8 mouse cellular contexts compared by ENCODE assay signal in genomic region chr6:115123262-115124201, GRCm38 (mm10). TPM values are rescaled to one million over a fixed set of nuclear protein-coding genes. Genes with fewer than 3 reads are reported as not detected.
DNase-seq lines count a peak whose midpoint lies in the region; ATAC-seq and TF ChIP-seq lines count a peak whose summit lies in the region.

No protein-coding gene starts in this region.

- H3K4me2 ChIP-seq in limb, embryonic 11.5 days (ENCODE audit: low read depth, severe bottlenecking) = no peak overlapping the region
- H3K4me2 ChIP-seq in intestine, postnatal 0 days (replicated peaks; ENCODE audit: low read depth) = peak overlapping the region; percentile 39
- H3K4me2 ChIP-seq in lung, embryonic 14.5 days = peak overlapping the region; percentile 5; the same call in 1 of the 2 replicates

- H3K4me1 ChIP-seq in limb, embryonic 11.5 days (ENCODE audit: control insufficient read depth, insufficient read depth, low read length) = no peaks in the 10 kb centered on the region
- peaks cover 13% of the 10 kb centered on the region for H3K4me1 ChIP-seq in limb, embryonic 10.5 days
- no peaks in the 10 kb centered on the region for H3K4me1 ChIP-seq in intestine, postnatal 0 days (replicated peaks; ENCODE audit: control insufficient read depth, insufficient read depth, low read length)
- H3K4me1 ChIP-seq in lung, embryonic 14.5 days (ENCODE audit: insufficient read depth) = no peaks in the 10 kb centered on the region
- H3K4me1 ChIP-seq in olfactory bulb, adult 2 months (ENCODE audit: control insufficient read depth, insufficient read depth, low read length) = peaks cover 9% of the 10 kb centered on the region

- ATAC-seq in limb, embryonic 11.5 days (ENCODE audit: insufficient number of reproducible peaks, low FRiP score, low TSS enrichment, low read depth) = no peak
- 0 out of 2 replicates have a peak, but pooled peaks have one; percentile 41 for ATAC-seq in intestine, postnatal 0 days
- peak; percentile 74; the same call in 1 of the 2 replicates for ATAC-seq in lung, embryonic 14.5 days (ENCODE audit: insufficient read depth)

- no peaks in the 10 kb centered on the region for H3K36me3 ChIP-seq in limb, embryonic 11.5 days (ENCODE audit: control insufficient read depth, insufficient read depth, low read length)
- H3K36me3 ChIP-seq in limb, embryonic 10.5 days = no peaks in the 10 kb centered on the region
- no peaks in the 10 kb centered on the region for H3K36me3 ChIP-seq in intestine, postnatal 0 days (ENCODE audit: control insufficient read depth, insufficient read depth)
- no peaks in the 10 kb centered on the region for H3K36me3 ChIP-seq in lung, embryonic 14.5 days (ENCODE audit: insufficient read depth)

- no peak overlapping the region for H3K4me3 ChIP-seq in limb, embryonic 11.5 days (ENCODE audit: low read depth, low read length)
- H3K4me3 ChIP-seq in limb, embryonic 10.5 days = no peak overlapping the region
- no peak overlapping the region for H3K4me3 ChIP-seq in intestine, postnatal 0 days (ENCODE audit: low read depth, low read length)
- H3K4me3 ChIP-seq in lung, embryonic 14.5 days (ENCODE audit: low read depth, low read length) = no peak overlapping the region
- no peak overlapping the region for H3K4me3 ChIP-seq in olfactory bulb, adult 2 months (ENCODE audit: insufficient read depth, low read depth, low read length)

- WGBS in limb, embryonic 11.5 days = 24% methylated on average over 10 of the region's 10 CpGs
- WGBS in limb, embryonic 10.5 days = 29% methylated on average over 10 of the region's 10 CpGs
- 23% methylated on average over 10 of the region's 10 CpGs for WGBS in intestine, postnatal 0 days
- WGBS in lung, embryonic 14.5 days = 24% methylated on average over 10 of the region's 10 CpGs
- WGBS in olfactory bulb, adult 2 months = 20% methylated on average over 10 of the region's 10 CpGs

- TF ChIP-seq POLR2A in olfactory bulb, adult 2 months (IDR thresholded peaks at IDR 0.05; ENCODE audit: insufficient read depth, low read depth, low read length) = no peak

- H3K27me3 ChIP-seq in limb, embryonic 11.5 days (ENCODE audit: control insufficient read depth, insufficient read depth, low read length) = no peaks in the 10 kb centered on the region
- H3K27me3 ChIP-seq in limb, embryonic 10.5 days (ENCODE audit: low read depth, poor library complexity, severe bottlenecking) = no peaks in the 10 kb centered on the region
- no peaks in the 10 kb centered on the region for H3K27me3 ChIP-seq in intestine, postnatal 0 days (replicated peaks; ENCODE audit: control insufficient read depth, insufficient read depth, low read length)
- H3K27me3 ChIP-seq in lung, embryonic 14.5 days (ENCODE audit: insufficient read depth, low read length) = no peaks in the 10 kb centered on the region

- TF ChIP-seq CTCF in intestine, postnatal 0 days (IDR thresholded peaks at IDR 0.05; ENCODE audit: low read depth) = no peak
- no peak for TF ChIP-seq CTCF in lung, embryonic 14.5 days (IDR thresholded peaks at IDR 0.05; ENCODE audit: low read depth)
- no peak for TF ChIP-seq CTCF in olfactory bulb, adult 2 months (IDR thresholded peaks at IDR 0.05; ENCODE audit: insufficient read depth, low read depth, low read length)

- H3K9me3 ChIP-seq in limb, embryonic 11.5 days (ENCODE audit: control insufficient read depth, low read length) = no peaks in the 10 kb centered on the region
- no peaks in the 10 kb centered on the region for H3K9me3 ChIP-seq in limb, embryonic 10.5 days (replicated peaks)
- no peaks in the 10 kb centered on the region for H3K9me3 ChIP-seq in intestine, postnatal 0 days (ENCODE audit: control insufficient read depth)
- no peaks in the 10 kb centered on the region for H3K9me3 ChIP-seq in lung, embryonic 14.5 days (ENCODE audit: low read depth, low read length)

- peak; percentile 29 for DNase-seq in limb, embryonic 11.5 days (ENCODE audit: low spot score)
- DNase-seq in limb, embryonic 10.5 days (ENCODE audit: low spot score) = no peak
- DNase-seq in cerebellum, postnatal 14 days = peak; percentile 61
- peak; percentile 71 to 76 for DNase-seq in frontal cortex, postnatal 36 days (ENCODE audit: low spot score in 2 of 2)
- DNase-seq in lung, embryonic 14.5 days = peak; percentile 56
- no peak for DNase-seq in adipocyte (ENCODE audit: low spot score)

- H3K9ac ChIP-seq in limb, embryonic 11.5 days (ENCODE audit: low read length) = no peak overlapping the region
- no peak overlapping the region for H3K9ac ChIP-seq in intestine, postnatal 0 days (ENCODE audit: low read depth, low read length)
- no peak overlapping the region for H3K9ac ChIP-seq in lung, embryonic 14.5 days

- H3K27ac ChIP-seq in limb, embryonic 11.5 days (replicated peaks; ENCODE audit: low read depth, low read length) = no peak overlapping the region
- H3K27ac ChIP-seq in limb, embryonic 10.5 days = no peak overlapping the region
- H3K27ac ChIP-seq in intestine, postnatal 0 days (ENCODE audit: low read depth, low read length) = no peak overlapping the region
- H3K27ac ChIP-seq in lung, embryonic 14.5 days (ENCODE audit: low read depth) = no peak overlapping the region
- peak overlapping the region; percentile 68 for H3K27ac ChIP-seq in olfactory bulb, adult 2 months (ENCODE audit: insufficient read depth, low read depth, low read length)

RNA-seq across cellular contexts. Expression of gene Syn2, which starts 11.2 kb away (rescaled TPM):
- polyA plus RNA-seq in limb, embryonic 11.5 days (2014; fragmentation: Nextera tagmentation; extraction: Ambion mirVana) = 0.44 and 0.99 TPM in 2 replicates
- polyA plus RNA-seq in limb, embryonic 10.5 days (2016; fragmentation: Nextera tagmentation; extraction: Ambion mirVana) = 0.26 and 0.30 TPM in 2 replicates
- 4.7 and 4.9 TPM in 2 replicates for polyA plus RNA-seq in intestine, postnatal 0 days (2015; fragmentation: Nextera tagmentation; extraction: Ambion mirVana)
- 0.72 and 1.7 TPM in 2 replicates for polyA plus RNA-seq in lung, embryonic 14.5 days (2014; fragmentation: Nextera tagmentation; extraction: Ambion mirVana)
- polyA plus RNA-seq in olfactory bulb, adult 2 months (2012; ENCODE audit: insufficient read depth, insufficient read length, low replicate concordance, missing spikeins) = 93.0 TPM in 1 of 2 replicates, not detected in the other

Comparison
In these comparisons a context has a peak if more than half of its experiments do, and no peak if none do; other contexts are left out.
1. DNase-seq: peak in limb, embryonic 11.5 days (single experiment), cerebellum, postnatal 14 days (2 of 2), frontal cortex, postnatal 36 days (2 of 2) and lung, embryonic 14.5 days (single experiment); none in limb, embryonic 10.5 days (single experiment) and adipocyte (single experiment).
2. RNA of gene Syn2, which starts 11.2 kb away (polyA plus RNA-seq): 93.0 TPM in olfactory bulb, adult 2 months; 4.7 to 4.9 TPM in intestine, postnatal 0 days, 0.44 to 0.99 TPM in limb, embryonic 11.5 days, 0.72 to 1.7 TPM in lung, embryonic 14.5 days and 0.26 to 0.30 TPM in limb, embryonic 10.5 days; every median in the first group is over 10 times any median in the second.